Mouse (Mus musculus): ENCODE results near the gene Gm49368. TPM values are rescaled to one million over a fixed set of nuclear protein-coding genes. Genes with fewer than 3 reads are reported as not detected.
"Not testable (repeated sequence)": the region's sequence is repeated elsewhere in the genome, so short reads cannot be mapped to it uniquely, and the experiment has no call there.

Gm49368 gene
- polyA plus RNA-seq, 1 experiment from 2014 or later = not detected

GRCm38 (mm10) chr7:128032290-128032988 lies 30.0 kb upstream of the Gm49368 start:
- Histone ChIP-seq H3K27ac (replicated peaks) (no peak overlapping the region), H3K4me2 (replicated peaks) (no peak overlapping the region), H3K4me1 (no peaks in the 10 kb centered on the region), H3K9me3 (no peaks in the 10 kb centered on the region), H3K36me3 (no peaks in the 10 kb centered on the region), H3K27me3 (no peaks in the 10 kb centered on the region), H3K4me3 (no peak overlapping the region), H3K9ac (replicated peaks) (no peak overlapping the region)
- ATAC-seq (replicated peaks) = no peak
- WGBS = 89% methylated on average over 5 of the region's 5 CpGs

- ATAC-seq (replicated peaks) = no peak
- Histone ChIP-seq H3K9me3 (no peaks in the 10 kb centered on the region), H3K4me1 (no peaks in the 10 kb centered on the region), H3K36me3 (no peaks in the 10 kb centered on the region), H3K27ac (replicated peaks) (no peak overlapping the region), H3K4me3 (no peak overlapping the region), H3K9ac (replicated peaks) (no peak overlapping the region), H3K4me2 (replicated peaks) (no peak overlapping the region), H3K27me3 (no peaks in the 10 kb centered on the region)
- 98% methylated on average over 3 of the region's 3 CpGs for WGBS
Observed at GRCm38 (mm10) chr7:128032989-128033293, 29.5 kb upstream of the Gm49368 start.

- no peaks in the 10 kb centered on the region for H3K27me3 ChIP-seq
- no peak overlapping the region for H3K4me2 ChIP-seq (replicated peaks)
- no peak overlapping the region for H3K9ac ChIP-seq (replicated peaks)
- 92% methylated on average over 4 of the region's 4 CpGs for WGBS
- H3K36me3 ChIP-seq = no peaks in the 10 kb centered on the region
- H3K4me1 ChIP-seq = no peaks in the 10 kb centered on the region
- H3K4me3 ChIP-seq = no peak overlapping the region
- ATAC-seq (replicated peaks) = no peak
- no peak overlapping the region for H3K27ac ChIP-seq (replicated peaks)
- no peaks in the 10 kb centered on the region for H3K9me3 ChIP-seq
Observed at GRCm38 (mm10) chr7:128033616-128034015, 28.9 kb upstream of the Gm49368 start.

- H3K4me1 ChIP-seq; H3K27ac ChIP-seq (replicated peaks); ATAC-seq (replicated peaks); H3K36me3 ChIP-seq; H3K9ac ChIP-seq (replicated peaks); H3K27me3 ChIP-seq; H3K4me3 ChIP-seq; H3K9me3 ChIP-seq; H3K4me2 ChIP-seq (replicated peaks): not testable (repeated sequence)
- WGBS = 84% methylated on average over 15 of the region's 15 CpGs
Observed at GRCm38 (mm10) chr7:128042161-128042820, 20.2 kb upstream of the Gm49368 start.

GRCm38 (mm10) chr7:128044142-128044785 lies 18.2 kb upstream of the Gm49368 start:
- no peak overlapping the region for H3K9ac ChIP-seq (replicated peaks)
- H3K36me3 ChIP-seq = no peaks in the 10 kb centered on the region
- H3K9me3 ChIP-seq = no peaks in the 10 kb centered on the region
- no peak for ATAC-seq (replicated peaks)
- WGBS = 76% methylated on average over 4 of the region's 4 CpGs
- no peak overlapping the region for H3K27ac ChIP-seq (replicated peaks)
- no peak overlapping the region for H3K4me3 ChIP-seq
- H3K27me3 ChIP-seq = no peaks in the 10 kb centered on the region
- H3K4me2 ChIP-seq (replicated peaks) = no peak overlapping the region
- H3K4me1 ChIP-seq = no peaks in the 10 kb centered on the region

GRCm38 (mm10) chr7:128045640-128046039 lies 16.8 kb upstream of the Gm49368 start:
- Histone ChIP-seq H3K4me1 (no peaks in the 10 kb centered on the region), H3K4me2 (replicated peaks) (no peak overlapping the region), H3K27ac (replicated peaks) (no peak overlapping the region), H3K9me3 (no peaks in the 10 kb centered on the region), H3K36me3 (no peaks in the 10 kb centered on the region), H3K9ac (replicated peaks) (no peak overlapping the region), H3K27me3 (no peaks in the 10 kb centered on the region), H3K4me3 (no peak overlapping the region)
- WGBS = 72% methylated on average over 2 of the region's 2 CpGs
- ATAC-seq (replicated peaks) = no peak

GRCm38 (mm10) chr7:128048819-128049218 lies 13.7 kb upstream of the Gm49368 start:
- Histone ChIP-seq H3K9ac (replicated peaks) (no peak overlapping the region), H3K4me2 (replicated peaks) (no peak overlapping the region), H3K4me1 (no peaks in the 10 kb centered on the region), H3K36me3 (no peaks in the 10 kb centered on the region), H3K27ac (replicated peaks) (no peak overlapping the region), H3K4me3 (no peak overlapping the region), H3K9me3 (no peaks in the 10 kb centered on the region), H3K27me3 (no peaks in the 10 kb centered on the region)
- 90% methylated on average over 4 of the region's 4 CpGs for WGBS
- no peak for ATAC-seq (replicated peaks)

GRCm38 (mm10) chr7:128049254-128049653 lies 13.2 kb upstream of the Gm49368 start:
- Histone ChIP-seq H3K4me2 (replicated peaks) (no peak overlapping the region), H3K4me1 (no peaks in the 10 kb centered on the region), H3K36me3 (no peaks in the 10 kb centered on the region), H3K4me3 (no peak overlapping the region), H3K27me3 (no peaks in the 10 kb centered on the region), H3K27ac (replicated peaks) (no peak overlapping the region), H3K9ac (replicated peaks) (no peak overlapping the region), H3K9me3 (no peaks in the 10 kb centered on the region)
- no peak for ATAC-seq (replicated peaks)
- whole genome bisulfite sequencing = 94% methylated on average over 2 of the region's 2 CpGs

- WGBS = 74% methylated on average over 4 of the region's 4 CpGs
- Histone ChIP-seq H3K4me3 (no peak overlapping the region), H3K27me3 (no peaks in the 10 kb centered on the region), H3K36me3 (no peaks in the 10 kb centered on the region), H3K4me2 (replicated peaks) (no peak overlapping the region), H3K9me3 (no peaks in the 10 kb centered on the region), H3K4me1 (no peaks in the 10 kb centered on the region), H3K9ac (replicated peaks) (no peak overlapping the region), H3K27ac (replicated peaks) (no peak overlapping the region)
- no peak for ATAC-seq (replicated peaks)
Observed at GRCm38 (mm10) chr7:128050739-128051138, 11.7 kb upstream of the Gm49368 start.

- Histone ChIP-seq H3K36me3 (no peaks in the 10 kb centered on the region), H3K4me2 (replicated peaks) (no peak overlapping the region), H3K27me3 (no peaks in the 10 kb centered on the region), H3K9me3 (no peaks in the 10 kb centered on the region), H3K4me1 (no peaks in the 10 kb centered on the region), H3K27ac (replicated peaks) (no peak overlapping the region), H3K9ac (replicated peaks) (no peak overlapping the region), H3K4me3 (no peak overlapping the region)
- ATAC-seq (replicated peaks) = no peak
- WGBS = 91% methylated on average over 5 of the region's 5 CpGs
Observed at GRCm38 (mm10) chr7:128053061-128053460, 9.4 kb upstream of the Gm49368 start.

GRCm38 (mm10) chr7:128056917-128057444 lies 5.5 kb upstream of the Gm49368 start:
- 77% methylated on average over 3 of the region's 3 CpGs for WGBS
- H3K4me2 ChIP-seq (replicated peaks) = no peak overlapping the region
- no peak for ATAC-seq (replicated peaks)

GRCm38 (mm10) chr7:128057860-128058259 lies 4.6 kb upstream of the Gm49368 start:
- no peak overlapping the region for H3K4me3 ChIP-seq
- ATAC-seq (replicated peaks) = no peak
- H3K27me3 ChIP-seq = no peaks in the 10 kb centered on the region
- no peaks in the 10 kb centered on the region for H3K36me3 ChIP-seq
- H3K27ac ChIP-seq (replicated peaks) = no peak overlapping the region
- H3K4me2 ChIP-seq (replicated peaks) = no peak overlapping the region
- whole genome bisulfite sequencing = 75% methylated on average over 8 of the region's 8 CpGs
- H3K4me1 ChIP-seq = no peaks in the 10 kb centered on the region
- no peak overlapping the region for H3K9ac ChIP-seq (replicated peaks)
- no peaks in the 10 kb centered on the region for H3K9me3 ChIP-seq

More at GRCm38 (mm10) chr7:128056917-128057444, 5.5 kb upstream of the Gm49368 start:
- Histone ChIP-seq H3K36me3 (no peaks in the 10 kb centered on the region), H3K9ac (replicated peaks) (no peak overlapping the region), H3K27ac (replicated peaks) (no peak overlapping the region), H3K4me3 (no peak overlapping the region), H3K27me3 (no peaks in the 10 kb centered on the region), H3K9me3 (no peaks in the 10 kb centered on the region), H3K4me1 (no peaks in the 10 kb centered on the region)

Data from forebrain, embryonic 15.5 days (tissue).